Mouse (Mus musculus) left cerebral cortex, adult 2 months (tissue): ENCODE results near the gene Coq10a. TPM values are rescaled to one million over a fixed set of nuclear protein-coding genes. Genes with fewer than 3 reads are reported as not detected.
A peak's percentile ranks its signal among the peaks of the same experiment; 100 is the strongest.

Source experiments
- DNase-seq, 2 experiments: peaks; one replicate each; pipeline ENCODE4 v3.0.0; 2021 to 2022; ENCODE audit warnings: low spot score in 2 of 2, mixed read lengths in 1 of 2; ENCODE audit errors: extremely low spot score in 1 of 2
- H3K27ac ChIP-seq: fragments of 200-600 bp; 2 replicates; pipeline ENCODE4 v1.8.1; 2022
- H3K4me3 ChIP-seq: fragments of 200-600 bp; 2 replicates; pipeline ENCODE4 v1.8.1; 2022
- CTCF ChIP-seq: fragments of 200-600 bp; IDR thresholded peaks from 2 replicates; pipeline ENCODE4 v1.8.1; 2022; ENCODE audit warnings: antibody characterized with exemption, mild to moderate bottlenecking, moderate library complexity
- intact Hi-C: fragments of 180-260 bp; cut with DNase I; formaldehyde crosslinking; loops from one replicate; pipeline ENCODE4 v1.15.1; 2025
- total RNA-seq, 2 experiments: library from RNA; stranded (reverse); gene quantifications; 2 replicates each; pipeline ENCODE4 v1.2.3; 2021

Coq10a gene
- total RNA-seq, 2 experiments from 2014 or later: 53.0 to 54.6 TPM

- no peak for DNase-seq
Measured at GRCm38 (mm10) chr10:128379260-128379659, 10.5 kb upstream of the Coq10a start.

GRCm38 (mm10) chr10:128378462-128378861 lies 9.7 kb upstream of the Coq10a start:
- DNase-seq: no peak
- peak overlapping the region; percentile 92 for H3K27ac ChIP-seq
- intact Hi-C loops: loop anchor here (2.0 kb wide), 1 partner anchor 30 kb away; no protein-coding TSS in a partner anchor
- no peak for TF ChIP-seq CTCF
- H3K4me3 ChIP-seq: peak overlapping the region; percentile 75

More at GRCm38 (mm10) chr10:128379260-128379659, 10.5 kb upstream of the Coq10a start:
- TF ChIP-seq CTCF: no peak
- intact Hi-C loops: loop anchor here (2.0 kb wide), 1 partner anchor 30 kb away; no protein-coding TSS in a partner anchor
- Histone ChIP-seq H3K27ac (no peak overlapping the region; the same call in 1 of the 2 replicates), H3K4me3 (no peak overlapping the region)

- no peak for TF ChIP-seq CTCF
- Histone ChIP-seq H3K4me3 (peak overlapping the region; percentile 75), H3K27ac (peak overlapping the region; percentile 92)
- no peak for DNase-seq
- intact Hi-C loops: loop anchor here (2.0 kb wide), 2 partner anchors 31 to 81 kb away; partner anchors contain the start of gene Smarcc2
Measured at GRCm38 (mm10) chr10:128377940-128378448, 9.2 kb upstream of the Coq10a start.

DNA sequence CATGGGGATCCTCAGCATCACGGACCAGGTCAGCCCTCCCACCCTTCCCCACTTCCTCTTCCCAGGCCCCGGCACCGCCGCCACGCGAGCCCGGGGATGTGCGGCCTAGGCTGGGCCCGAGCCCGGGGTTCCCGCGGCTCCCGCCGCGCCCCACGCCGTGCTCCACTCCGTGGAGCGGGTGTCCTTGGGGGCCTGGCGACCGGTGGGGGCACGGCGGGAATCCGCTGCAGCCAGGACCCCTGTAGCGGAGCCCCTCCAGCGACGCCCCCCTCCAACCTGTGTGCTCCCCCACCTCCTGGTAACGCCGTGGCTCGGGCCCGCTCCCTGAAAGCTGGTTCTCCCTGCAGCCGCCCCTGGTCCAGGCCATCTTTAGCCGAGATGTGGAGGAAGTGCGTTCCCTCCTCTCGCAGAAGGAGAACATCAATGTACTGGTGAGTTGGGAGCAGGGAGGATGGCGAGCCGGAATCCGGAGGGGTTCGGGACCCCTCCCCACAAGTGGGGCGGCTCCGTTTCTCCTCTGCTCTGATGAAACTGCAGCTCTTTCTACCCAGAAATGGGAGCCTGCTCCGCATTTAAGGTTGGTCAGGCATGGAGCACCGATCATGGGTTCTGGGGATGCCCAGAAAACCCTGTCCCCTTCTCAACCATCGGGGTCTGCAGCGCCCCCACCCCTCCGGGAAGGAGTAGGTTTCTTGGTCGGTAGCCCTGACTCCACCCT lies 8.6 kb upstream of the Coq10a start:
- peak; percentile 42 to 53 for DNase-seq
- H3K27ac ChIP-seq: peak overlapping the region; percentile 92
- no peak for TF ChIP-seq CTCF
- H3K4me3 ChIP-seq: peak overlapping the region; percentile 75
- intact Hi-C loops: loop anchor here (2.0 kb wide), 1 partner anchor 81 kb away; the partner anchor contains the start of gene Smarcc2

GRCm38 (mm10) chr10:128376455-128377211 lies 7.8 kb upstream of the Coq10a start, which contains the start of gene Ankrd52:
Gene Ankrd52 (plus strand): TSS chr10:128377115.
- peak; percentile 86 to 90 for DNase-seq
- intact Hi-C loops: loop anchor here (2.0 kb wide), 1 partner anchor 82 kb away; the partner anchor contains the start of gene Smarcc2
- Histone ChIP-seq H3K27ac (peak within 1 kb of the TSS; percentile 96), H3K4me3 (peak within 1 kb of the TSS; percentile 75)
- peak; percentile 53 for TF ChIP-seq CTCF

GRCm38 (mm10) chr10:128376099-128376454 lies 7.3 kb upstream of the Coq10a start:
- peak overlapping the region; percentile 75 for H3K4me3 ChIP-seq
- TF ChIP-seq CTCF: no peak
- peak overlapping the region; percentile 96 for H3K27ac ChIP-seq
- DNase-seq: no peak
- intact Hi-C loops: loop anchor here (2.0 kb wide), 1 partner anchor 83 kb away; the partner anchor contains the start of gene Smarcc2

DNA sequence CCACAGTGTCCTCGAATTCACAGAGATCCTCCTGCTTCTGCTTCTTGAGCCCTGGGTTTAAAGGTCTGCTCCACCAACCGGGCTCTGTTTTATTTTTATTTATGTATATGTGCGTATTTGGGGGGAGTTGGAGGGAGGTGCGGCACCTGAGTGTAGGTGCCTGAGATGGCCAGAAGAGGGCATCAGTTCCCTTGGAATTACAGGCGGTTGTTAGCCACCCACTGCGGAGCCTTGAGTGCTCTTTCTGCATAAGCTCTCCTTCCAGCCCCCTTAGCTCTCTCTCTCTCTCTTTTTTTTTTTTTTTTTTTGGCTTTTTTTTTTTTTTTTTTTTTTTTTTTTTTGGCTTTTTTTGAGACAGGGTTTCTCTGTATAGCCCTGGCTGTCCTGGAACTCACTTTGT lies 5.6 kb upstream of the Coq10a start:
- H3K27ac ChIP-seq: no peak overlapping the region
- intact Hi-C loops: no loop called here
- no peak overlapping the region for H3K4me3 ChIP-seq
- peak in 1 of 2 experiments; percentile 8 for DNase-seq
- TF ChIP-seq CTCF: peak; percentile 29

DNA sequence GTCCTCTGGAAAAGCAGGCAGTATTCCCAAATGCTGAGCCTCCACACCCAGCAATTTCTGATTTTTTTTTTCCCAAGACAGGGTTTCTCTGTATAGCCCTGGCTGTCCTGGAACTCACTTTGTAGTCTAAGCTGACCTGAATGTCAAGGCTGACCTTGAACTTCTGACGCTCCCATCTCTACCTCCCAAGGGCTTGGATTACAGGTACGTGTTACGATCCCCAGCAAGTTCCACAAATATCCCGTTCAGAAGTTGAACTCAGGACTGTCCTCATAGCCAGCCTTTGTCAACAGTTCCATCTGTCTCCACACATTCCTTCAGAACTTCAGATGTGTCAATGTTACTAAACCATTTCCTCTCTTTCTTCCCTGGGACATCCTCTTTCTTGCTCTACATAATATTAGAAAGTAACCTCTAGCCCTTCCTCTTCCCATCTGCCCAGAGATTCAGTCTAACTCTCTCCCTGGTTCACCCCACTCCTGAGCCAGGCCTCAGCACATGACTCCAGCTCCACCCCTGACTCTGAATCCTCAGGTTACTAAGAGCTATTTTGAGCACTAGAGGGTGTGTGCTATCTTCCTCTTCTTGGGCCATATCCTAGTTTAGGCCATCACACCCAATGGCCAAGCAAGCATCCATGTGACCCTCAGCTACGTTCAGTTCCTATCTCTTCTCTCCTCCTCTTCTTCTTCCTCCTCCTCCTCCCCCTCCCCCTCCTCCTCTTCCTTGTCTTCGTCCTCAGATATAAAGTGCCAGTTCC lies 4.4 kb upstream of the Coq10a start:
- TF ChIP-seq CTCF: no peak
- intact Hi-C loops: no loop called here

GRCm38 (mm10) chr10:128372142-128372541 lies 3.3 kb upstream of the Coq10a start:
- peak; percentile 36 for TF ChIP-seq CTCF
- H3K4me3 ChIP-seq: no peak overlapping the region
- intact Hi-C loops: no loop called here
- H3K27ac ChIP-seq: no peak overlapping the region
- no peak for DNase-seq

More for the DNA sequence above, 4.4 kb upstream of the Coq10a start:
- H3K4me3 ChIP-seq: no peak overlapping the region
- no peak for DNase-seq
- H3K27ac ChIP-seq: no peak overlapping the region

DNA sequence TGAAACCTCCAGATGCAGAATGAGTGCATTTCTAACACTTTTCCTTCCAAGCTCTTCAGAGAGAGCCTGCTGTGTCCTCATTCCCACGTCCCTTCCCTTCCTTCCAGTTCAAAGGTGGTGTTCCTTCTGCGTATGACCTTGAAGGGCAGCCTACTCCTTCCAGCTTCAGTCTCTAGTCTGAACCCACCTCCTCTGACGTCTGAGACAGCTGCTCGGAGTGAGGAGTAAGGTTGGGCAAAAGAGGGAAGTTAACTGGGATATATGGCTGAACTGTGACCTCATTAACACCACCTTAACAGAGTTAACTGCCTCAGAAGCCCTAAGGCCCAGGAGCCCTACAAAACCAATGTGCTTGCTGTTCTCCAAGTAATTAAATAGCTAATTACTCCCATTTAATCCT lies 1.8 kb upstream of the Coq10a start:
- Histone ChIP-seq H3K4me3 (no peak overlapping the region), H3K27ac (no peak overlapping the region)
- no peak for TF ChIP-seq CTCF
- intact Hi-C loops: no loop called here
- DNase-seq: no peak

GRCm38 (mm10) chr10:128370021-128370420 lies 1.2 kb upstream of the Coq10a start:
- no peak overlapping the region for H3K4me3 ChIP-seq
- TF ChIP-seq CTCF: no peak
- intact Hi-C loops: no loop called here
- DNase-seq: no peak
- peak overlapping the region; percentile 32; the same call in 1 of the 2 replicates for H3K27ac ChIP-seq
